Mouse (Mus musculus): ENCODE results near the gene Ino80d. TPM values are rescaled to one million over a fixed set of nuclear protein-coding genes. Genes with fewer than 3 reads are reported as not detected.

Gene Ino80d
- polyA plus RNA-seq, 1 experiment from 2014 or later = 10.3 TPM

DNA sequence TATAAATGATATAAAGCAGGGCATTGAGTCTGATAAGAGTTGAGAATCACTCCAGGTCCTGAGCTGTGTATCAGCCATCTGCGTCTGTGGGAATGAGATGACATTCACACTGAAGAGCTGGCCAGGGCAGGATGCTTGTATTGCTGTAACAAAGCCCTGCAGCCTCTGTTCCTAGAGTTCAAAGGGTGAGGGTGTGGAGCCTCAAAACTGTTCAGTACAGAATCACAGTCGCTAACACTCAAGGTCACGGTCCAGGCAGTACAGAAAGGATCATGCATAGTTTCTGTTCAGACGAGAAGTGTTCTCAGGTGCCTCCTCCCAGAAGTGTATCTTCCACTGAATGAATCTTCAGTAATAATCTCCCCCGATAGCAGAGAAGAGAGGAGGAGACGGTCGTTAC is 203.0 kb downstream of the Ino80d start:
- 50% methylated on average over 7 of the region's 7 CpGs for whole genome bisulfite sequencing
- H3K9me3 ChIP-seq (ENCODE audit: control insufficient read depth, low read length) = no peaks in the 10 kb centered on the region
- ATAC-seq (ENCODE audit: low FRiP score, low TSS enrichment) = no peak

DNA sequence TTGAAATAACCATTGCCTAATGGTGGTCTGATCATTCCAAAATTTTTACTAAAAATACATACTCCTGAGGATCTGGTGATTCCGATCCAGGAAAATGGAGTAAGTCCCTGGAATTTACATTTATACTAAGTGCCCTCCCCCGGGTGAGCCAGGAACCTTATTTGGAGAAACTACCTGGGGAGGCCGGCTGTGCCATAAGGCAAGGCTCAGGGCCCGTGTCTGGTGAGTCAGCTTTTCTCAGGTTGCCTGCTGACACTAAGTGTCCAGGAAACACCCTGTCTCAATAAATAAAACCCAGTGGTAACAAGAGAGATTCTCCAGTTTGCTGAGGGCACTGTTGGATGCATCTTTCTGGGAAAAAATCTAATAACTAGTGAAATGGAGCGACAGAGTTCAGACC is 205.3 kb downstream of the Ino80d start:
- Histone ChIP-seq H3K4me2 (ENCODE audit: low read length) (no peak overlapping the region), H3K4me1 (ENCODE audit: control insufficient read depth, insufficient read depth, low read length) (peaks cover 12% of the 10 kb centered on the region), H3K9me3 (ENCODE audit: control insufficient read depth, low read length) (no peaks in the 10 kb centered on the region), H3K27ac (replicated peaks; ENCODE audit: low read depth, low read length) (no peak overlapping the region), H3K9ac (replicated peaks; ENCODE audit: low read length) (no peak overlapping the region), H3K27me3 (ENCODE audit: control insufficient read depth, insufficient read depth, low read length) (no peaks in the 10 kb centered on the region), H3K4me3 (replicated peaks; ENCODE audit: low read depth, low read length) (no peak overlapping the region), H3K36me3 (ENCODE audit: control insufficient read depth, insufficient read depth, low read length) (no peaks in the 10 kb centered on the region)
- DNase-seq (no peak), ATAC-seq (ENCODE audit: low FRiP score, low TSS enrichment) (no peak)
- 90% methylated on average over 5 of the region's 5 CpGs for WGBS

More for the DNA sequence above, 203.0 kb downstream of the Ino80d start:
- no peak for DNase-seq
- H3K27me3 ChIP-seq (ENCODE audit: control insufficient read depth, insufficient read depth, low read length) = no peaks in the 10 kb centered on the region
- peaks cover 5% of the 10 kb centered on the region; the same call in 1 of the 2 replicates for H3K4me1 ChIP-seq (ENCODE audit: control insufficient read depth, insufficient read depth, low read length)
- no peak overlapping the region for H3K9ac ChIP-seq (replicated peaks; ENCODE audit: low read length)
- H3K4me2 ChIP-seq (ENCODE audit: low read length) = no peak overlapping the region
- no peak overlapping the region for H3K4me3 ChIP-seq (replicated peaks; ENCODE audit: low read depth, low read length)
- no peaks in the 10 kb centered on the region for H3K36me3 ChIP-seq (ENCODE audit: control insufficient read depth, insufficient read depth, low read length)
- no peak overlapping the region for H3K27ac ChIP-seq (replicated peaks; ENCODE audit: low read depth, low read length)

DNA sequence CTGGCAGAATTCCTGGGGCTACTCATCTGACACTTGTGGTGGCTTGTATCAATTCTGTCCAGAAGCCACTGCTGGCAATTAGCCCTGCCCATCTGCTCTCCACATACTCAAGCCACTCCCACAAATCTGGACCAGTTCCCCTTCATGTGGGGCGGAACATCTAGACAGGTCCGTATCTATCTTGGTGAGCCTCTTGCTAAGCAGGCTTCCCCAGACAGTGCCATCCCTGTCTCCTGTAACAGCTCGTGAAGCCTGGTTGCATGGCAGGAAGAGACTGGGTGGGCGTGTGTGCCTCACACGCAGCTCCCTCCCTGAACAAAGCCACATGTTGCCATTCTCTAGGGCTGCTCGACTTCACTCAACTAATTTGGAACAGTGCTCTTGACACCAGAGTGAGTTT is 206.0 kb downstream of the Ino80d start:
- Histone ChIP-seq H3K4me3 (replicated peaks; ENCODE audit: low read depth, low read length) (no peak overlapping the region), H3K4me1 (ENCODE audit: control insufficient read depth, insufficient read depth, low read length) (peaks cover 12% of the 10 kb centered on the region), H3K27ac (replicated peaks; ENCODE audit: low read depth, low read length) (no peak overlapping the region), H3K27me3 (ENCODE audit: control insufficient read depth, insufficient read depth, low read length) (no peaks in the 10 kb centered on the region), H3K36me3 (ENCODE audit: control insufficient read depth, insufficient read depth, low read length) (no peaks in the 10 kb centered on the region), H3K9ac (replicated peaks; ENCODE audit: low read length) (no peak overlapping the region), H3K4me2 (ENCODE audit: low read length) (no peak overlapping the region), H3K9me3 (ENCODE audit: control insufficient read depth, low read length) (no peaks in the 10 kb centered on the region)
- 79% methylated on average over 6 of the region's 6 CpGs for WGBS
- DNase-seq (no peak), ATAC-seq (ENCODE audit: low FRiP score, low TSS enrichment) (no peak)

Small RNA genes lying within 50 kb of the gene (microRNA-seq; reads per million reads assigned to microRNA genes)
- gene Gm24557 = not detected
- gene Gm44468 = not detected

Other genes starting within 250 kb of the Ino80d start
- gene Eef1b2, start 62.2 kb upstream of the Ino80d start, polyA plus RNA-seq (2014; fragmentation: Nextera tagmentation; extraction: Ambion mirVana) = 485 and 564 TPM in 2 replicates
- 116 and 136 TPM in 2 replicates for gene Ndufs1, start 62.2 kb upstream of the Ino80d start, polyA plus RNA-seq (2014; fragmentation: Nextera tagmentation; extraction: Ambion mirVana)
- gene Gpr1, start 99.9 kb upstream of the Ino80d start, polyA plus RNA-seq (2014; fragmentation: Nextera tagmentation; extraction: Ambion mirVana) = 0.69 and 0.71 TPM in 2 replicates
- 38.3 and 38.9 TPM in 2 replicates for gene Zdbf2, start 158.6 kb upstream of the Ino80d start, polyA plus RNA-seq (2014; fragmentation: Nextera tagmentation; extraction: Ambion mirVana)